Mouse (Mus musculus) limb, embryonic 12.5 days (tissue): ENCODE results near the gene Rasa2. TPM values are rescaled to one million over a fixed set of nuclear protein-coding genes. Genes with fewer than 3 reads are reported as not detected.

Experiments
- ATAC-seq: fragments of 200-750 bp; cut with Nextera tagmentation; 2 replicates; pipeline ENCODE4 v1.8.0; 2017; ENCODE audit warnings: low read depth, moderate TSS enrichment; ENCODE audit not compliant: insufficient number of reproducible peaks, insufficient read depth, low FRiP score, low TSS enrichment
- H3K27ac ChIP-seq: fragments of 300-500 bp; sonication (generic); 2 replicates; pipeline ENCODE4 v1.5.1; 2016; ENCODE audit warnings: mild to moderate bottlenecking, moderate library complexity
- H3K27me3 ChIP-seq: fragments of 300-500 bp; sonication (generic); 2 replicates; pipeline ENCODE4 v1.6.1; 2016; ENCODE audit warnings: mild to moderate bottlenecking, moderate library complexity
- H3K36me3 ChIP-seq: fragments of 300-500 bp; sonication (generic); 2 replicates; pipeline ENCODE4 v1.6.1; 2016; ENCODE audit warnings: mild to moderate bottlenecking, moderate library complexity
- H3K4me1 ChIP-seq: fragments of 300-500 bp; sonication (generic); replicated peaks from 2 replicates; pipeline ENCODE4 v1.6.1; 2016
- H3K4me2 ChIP-seq: fragments of 300-500 bp; sonication (generic); 2 replicates; pipeline ENCODE4 v1.6.1; 2016; ENCODE audit warnings: mild to moderate bottlenecking, moderate library complexity
- H3K4me3 ChIP-seq: fragments of 300-500 bp; sonication (generic); replicated peaks from 2 replicates; pipeline ENCODE4 v1.5.1; 2016; ENCODE audit warnings: mild to moderate bottlenecking
- H3K9ac ChIP-seq: fragments of 300-500 bp; sonication (generic); replicated peaks from 2 replicates; pipeline ENCODE4 v1.6.1; 2016; ENCODE audit warnings: mild to moderate bottlenecking, moderate library complexity
- H3K9me3 ChIP-seq: fragments of 300-500 bp; sonication (generic); 2 replicates; pipeline ENCODE4 v1.6.1; 2016; ENCODE audit warnings: mild to moderate bottlenecking, moderate library complexity
- WGBS: fragments of 180-500 bp; shearing (Covaris S2); methylation state at CpG from one replicate; pipeline ENCODE4 v1.1.7; 2016; 5-methylcytosine and 5-hydroxymethylcytosine counted together
- polyA plus RNA-seq: library from polyadenylated mRNA; unstranded; fragments of >200 nt; fragmentation: Nextera tagmentation; extraction: Ambion mirVana; gene quantifications from 2 replicates; pipeline ENCODE4 v1.2.1, GENCODE M21; 2016

Rasa2 gene
- polyA plus RNA-seq, 1 experiment from 2014 or later = 24.0 TPM

- H3K36me3 ChIP-seq = peaks cover 22% of the 10 kb centered on the region
- H3K27me3 ChIP-seq = no peaks in the 10 kb centered on the region
- no peak overlapping the region for H3K4me3 ChIP-seq
- no peak overlapping the region for H3K4me2 ChIP-seq
- peaks cover 16% of the 10 kb centered on the region for H3K4me1 ChIP-seq
- peak overlapping the region; percentile 51 for H3K27ac ChIP-seq
- WGBS = 22% methylated on average over 6 of the region's 6 CpGs
- no peak overlapping the region for H3K9ac ChIP-seq
- 0 out of 2 replicates have a peak, but pooled peaks have one; percentile 56 for ATAC-seq
- no peaks in the 10 kb centered on the region for H3K9me3 ChIP-seq
These were observed 53.7 kb downstream of the Rasa2 start for GRCm38 (mm10) chr9:96577674-96578073.

GRCm38 (mm10) chr9:96573252-96573651, 58.2 kb downstream of the Rasa2 start:
- H3K4me1 ChIP-seq = peaks cover 12% of the 10 kb centered on the region
- no peak overlapping the region for H3K4me2 ChIP-seq
- H3K27me3 ChIP-seq = no peaks in the 10 kb centered on the region
- ATAC-seq = no peak
- H3K4me3 ChIP-seq = no peak overlapping the region
- 22% methylated on average over 1 of the region's 1 CpGs for WGBS
- H3K9me3 ChIP-seq = no peaks in the 10 kb centered on the region
- no peak overlapping the region for H3K27ac ChIP-seq
- no peak overlapping the region for H3K9ac ChIP-seq
- H3K36me3 ChIP-seq = peaks cover 39% of the 10 kb centered on the region

GRCm38 (mm10) chr9:96572754-96573153, 58.7 kb downstream of the Rasa2 start:
- Histone ChIP-seq H3K27me3 (no peaks in the 10 kb centered on the region), H3K27ac (no peak overlapping the region), H3K36me3 (peaks cover 39% of the 10 kb centered on the region), H3K9me3 (no peaks in the 10 kb centered on the region), H3K4me1 (peaks cover 7% of the 10 kb centered on the region; the same call in 1 of the 2 replicates), H3K4me2 (no peak overlapping the region), H3K9ac (no peak overlapping the region), H3K4me3 (no peak overlapping the region)
- ATAC-seq = no peak
- 90% methylated on average over 9 of the region's 9 CpGs for WGBS

GRCm38 (mm10) chr9:96566470-96566996, 64.9 kb downstream of the Rasa2 start:
- H3K4me1 ChIP-seq = no peaks in the 10 kb centered on the region
- no peak overlapping the region for H3K4me2 ChIP-seq
- no peak overlapping the region for H3K4me3 ChIP-seq
- H3K9ac ChIP-seq = no peak overlapping the region
- 89% methylated on average over 8 of the region's 8 CpGs for WGBS
- H3K27me3 ChIP-seq = no peaks in the 10 kb centered on the region
- ATAC-seq = no peak
- H3K36me3 ChIP-seq = peaks cover 56% of the 10 kb centered on the region
- H3K27ac ChIP-seq = no peak overlapping the region
- no peaks in the 10 kb centered on the region for H3K9me3 ChIP-seq

GRCm38 (mm10) chr9:96563501-96563900, 67.9 kb downstream of the Rasa2 start:
- H3K36me3 ChIP-seq = peaks cover 55% of the 10 kb centered on the region
- no peaks in the 10 kb centered on the region for H3K27me3 ChIP-seq
- WGBS = 94% methylated on average over 4 of the region's 4 CpGs
- no peaks in the 10 kb centered on the region for H3K4me1 ChIP-seq
- no peak for ATAC-seq
- H3K9ac ChIP-seq = no peak overlapping the region
- no peak overlapping the region for H3K4me2 ChIP-seq
- no peaks in the 10 kb centered on the region for H3K9me3 ChIP-seq
- no peak overlapping the region for H3K4me3 ChIP-seq
- no peak overlapping the region for H3K27ac ChIP-seq

GRCm38 (mm10) chr9:96559148-96559547, 72.3 kb downstream of the Rasa2 start:
- Histone ChIP-seq H3K36me3 (peaks cover 58% of the 10 kb centered on the region), H3K27ac (no peak overlapping the region), H3K9me3 (no peaks in the 10 kb centered on the region), H3K9ac (no peak overlapping the region), H3K4me1 (no peaks in the 10 kb centered on the region), H3K4me3 (no peak overlapping the region), H3K4me2 (no peak overlapping the region), H3K27me3 (no peaks in the 10 kb centered on the region)
- ATAC-seq = no peak
- WGBS = 94% methylated on average over 6 of the region's 6 CpGs

- ATAC-seq = no peak
- Histone ChIP-seq H3K27me3 (no peaks in the 10 kb centered on the region), H3K4me3 (no peak overlapping the region), H3K4me1 (no peaks in the 10 kb centered on the region), H3K36me3 (peaks cover 54% of the 10 kb centered on the region), H3K9ac (no peak overlapping the region), H3K4me2 (no peak overlapping the region), H3K27ac (no peak overlapping the region), H3K9me3 (no peaks in the 10 kb centered on the region)
- WGBS = 73% methylated on average over 1 of the region's 1 CpGs
These were observed 72.8 kb downstream of the Rasa2 start for GRCm38 (mm10) chr9:96558594-96558993.

- no peaks in the 10 kb centered on the region for H3K27me3 ChIP-seq
- no peak overlapping the region for H3K4me3 ChIP-seq
- no peaks in the 10 kb centered on the region for H3K9me3 ChIP-seq
- no peak overlapping the region for H3K27ac ChIP-seq
- no peak overlapping the region for H3K9ac ChIP-seq
- WGBS = 87% methylated on average over 1 of the region's 1 CpGs
- peaks cover 49% of the 10 kb centered on the region for H3K36me3 ChIP-seq
- no peak for ATAC-seq
- H3K4me1 ChIP-seq = no peaks in the 10 kb centered on the region
- no peak overlapping the region for H3K4me2 ChIP-seq
These were observed 77.3 kb downstream of the Rasa2 start for GRCm38 (mm10) chr9:96554095-96554494.

GRCm38 (mm10) chr9:96545410-96545809, 86.0 kb downstream of the Rasa2 start:
- Histone ChIP-seq H3K36me3 (peaks cover 58% of the 10 kb centered on the region), H3K9me3 (no peaks in the 10 kb centered on the region), H3K27ac (no peak overlapping the region), H3K4me2 (no peak overlapping the region), H3K27me3 (no peaks in the 10 kb centered on the region), H3K9ac (no peak overlapping the region), H3K4me1 (no peaks in the 10 kb centered on the region), H3K4me3 (no peak overlapping the region)
- ATAC-seq = no peak
- 95% methylated on average over 13 of the region's 13 CpGs for WGBS

GRCm38 (mm10) chr9:96543643-96544640, 87.5 kb downstream of the Rasa2 start:
- Histone ChIP-seq H3K4me1 (no peaks in the 10 kb centered on the region), H3K36me3 (peaks cover 53% of the 10 kb centered on the region), H3K9ac (no peak overlapping the region), H3K27ac (no peak overlapping the region), H3K4me2 (peak overlapping the region; percentile 35; the same call in 1 of the 2 replicates), H3K27me3 (no peaks in the 10 kb centered on the region), H3K9me3 (no peaks in the 10 kb centered on the region), H3K4me3 (no peak overlapping the region)
- ATAC-seq = no peak; the same call in 1 of the 2 replicates
- WGBS = 34% methylated on average over 27 of the region's 27 CpGs

GRCm38 (mm10) chr9:96538916-96539315, 92.5 kb downstream of the Rasa2 start:
- Histone ChIP-seq H3K4me1 (peaks cover 12% of the 10 kb centered on the region), H3K36me3 (peaks cover 26% of the 10 kb centered on the region), H3K9ac (no peak overlapping the region), H3K9me3 (no peaks in the 10 kb centered on the region), H3K27ac (no peak overlapping the region), H3K27me3 (no peaks in the 10 kb centered on the region), H3K4me2 (no peak overlapping the region), H3K4me3 (no peak overlapping the region)
- 68% methylated on average over 10 of the region's 10 CpGs for WGBS
- ATAC-seq = no peak
